Mouse (Mus musculus): ENCODE data around the gene Npepps.
"Not testable (repeated sequence)": the region's sequence is repeated elsewhere in the genome, so short reads cannot be mapped to it uniquely, and the experiment has no call there.

- not testable (repeated sequence) for TF ChIP-seq POLR2A (IDR thresholded peaks at IDR 0.05; ENCODE audit: low read depth, low read length); CTCF (conservative IDR thresholded peaks at IDR 0.05; ENCODE audit: insufficient read depth, insufficient read length, low read depth, low read length)
Measured at GRCm38 (mm10) chr11:97249649-97250048, 30.8 kb downstream of the Npepps start.
